ENCODE assay signal across 1 mouse cellular context in genomic region chr3:123506699-123507662, GRCm38 (mm10).
A peak's percentile ranks its signal among the peaks of the same experiment; 100 is the strongest.
TF ChIP-seq lines count a peak whose summit lies in the region.

No protein-coding gene starts in this region.

TF ChIP-seq in CH12.LX, 34 proteins besides CTCF, POLR2A, EP300 and RAD21 (continued from another document):
- TF ChIP-seq RCOR1 (conservative IDR thresholded peaks at IDR 0.05; ENCODE audit: low read depth, low read length) (peak; percentile 74; the same call in 1 of the 2 replicates), ZKSCAN1 (IDR thresholded peaks at IDR 0.05; ENCODE audit: borderline replicate concordance, low read depth, low read length) (no peak), MXI1 (IDR thresholded peaks at IDR 0.05; ENCODE audit: low read depth, low read length) (peak; percentile 32; the same call in 1 of the 2 replicates)
